Mouse (Mus musculus) cerebellum, adult 2 months (tissue): ENCODE measurements around the gene Rnf103.

ENCODE experiments used
- CTCF ChIP-seq: fragments of 200-500 bp; IDR thresholded peaks from 2 replicates; pipeline ENCODE4 v1.5.1; 2011; ENCODE audit warnings: low read depth, mild to moderate bottlenecking, control low read depth, low read length, moderate library complexity, borderline replicate concordance; ENCODE audit not compliant: insufficient read depth
- POLR2A ChIP-seq: fragments of 200-500 bp; IDR thresholded peaks from 2 replicates; pipeline ENCODE4 v1.6.1; 2011; ENCODE audit warnings: low read length, control low read depth, borderline replicate concordance; ENCODE audit not compliant: insufficient read depth

GRCm38 (mm10) chr6:71556826-71557225 is 63.1 kb downstream of the Rnf103 start:
- no peak for TF ChIP-seq POLR2A
- no peak for TF ChIP-seq CTCF
